Mouse (Mus musculus) ES-E14 (cell line): Measurements from ENCODE around the gene Npm3.

Source experiments
- CHD2 ChIP-seq: IDR thresholded peaks from 2 replicates; pipeline ENCODE4 v1.6.1; 2014; ENCODE audit warnings: mild to moderate bottlenecking, low read depth, low read length, inconsistent platforms
- ZC3H11A ChIP-seq: IDR thresholded peaks from 2 replicates; pipeline ENCODE4 v1.6.1; 2012; ENCODE audit warnings: low read depth, mild to moderate bottlenecking, inconsistent platforms, low read length, borderline replicate concordance

DNA sequence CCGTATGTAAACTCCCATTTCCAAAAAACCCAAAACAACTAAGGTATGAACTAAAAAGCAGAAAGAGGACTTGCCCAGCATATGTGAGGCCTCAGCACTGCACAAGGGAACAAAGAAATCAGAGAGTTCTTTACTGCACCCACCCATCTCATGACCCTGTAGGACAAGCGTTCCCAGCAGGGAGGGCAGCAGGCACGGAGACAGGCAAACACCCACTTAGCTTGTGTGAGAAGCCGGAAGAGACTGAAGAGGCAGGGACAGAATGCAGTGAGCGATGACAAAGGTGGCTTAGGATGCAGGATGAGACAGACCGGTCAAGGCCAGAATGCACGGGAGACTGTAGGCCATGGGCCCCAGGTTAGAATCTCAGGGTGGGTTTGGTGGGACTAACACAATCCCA lies 17.7 kb downstream of the Npm3 start:
- TF ChIP-seq CHD2 (no peak), ZC3H11A (no peak)
